Mouse (Mus musculus) neural tube, embryonic 12.5 days (tissue): ENCODE measurements around the gene Alms1. TPM values are rescaled to one million over a fixed set of nuclear protein-coding genes. Genes with fewer than 3 reads are reported as not detected.

Experiments used
- microRNA-seq: library from miRNA; unstranded; fragments of <30 nt; microRNA quantifications from one replicate; pipeline ENCODE4, GENCODE M21; 2017
- polyA plus RNA-seq: library from polyadenylated mRNA; unstranded; fragments of >200 nt; fragmentation: Nextera tagmentation; extraction: Ambion mirVana; gene quantifications from 2 replicates; pipeline ENCODE4 v1.2.1, GENCODE M21; 2016

Alms1 gene
- polyA plus RNA-seq, 1 experiment from 2014 or later: 5.9 TPM

Small RNA genes lying within 50 kb of the gene (microRNA-seq; reads per million reads assigned to microRNA genes)
- gene Gm27317: not detected

Other genes with a start within 250 kb of the Alms1 start
- 9.0 and 9.4 TPM in 2 replicates for gene Rab11fip5, start 212.9 kb upstream of the Alms1 start, polyA plus RNA-seq
- not detected in 2 replicates for gene Noto, start 163.6 kb upstream of the Alms1 start, polyA plus RNA-seq
- 51.4 and 54.2 TPM in 2 replicates for gene Smyd5, start 155.5 kb upstream of the Alms1 start, polyA plus RNA-seq
- 585 and 590 TPM in 2 replicates for gene Cct7, start 136.0 kb upstream of the Alms1 start, polyA plus RNA-seq
- 29.0 and 31.9 TPM in 2 replicates for gene Pradc1, start 135.6 kb upstream of the Alms1 start, polyA plus RNA-seq
- 2.6 and 2.7 TPM in 2 replicates for gene Fbxo41, start 84.5 kb upstream of the Alms1 start, polyA plus RNA-seq
- gene Egr4, start 73.9 kb upstream of the Alms1 start, polyA plus RNA-seq: not detected in 2 replicates
- gene Nat8f7, start 125.7 kb downstream of the Alms1 start, polyA plus RNA-seq: not detected in 2 replicates
- 0.29 TPM in 1 of 2 replicates, not detected in the other for gene Nat8f3, start 178.2 kb downstream of the Alms1 start, polyA plus RNA-seq
- gene Nat8f6, start 233.4 kb downstream of the Alms1 start, polyA plus RNA-seq: not detected in 2 replicates
- not detected in 2 replicates for gene Nat8f5, start 233.4 kb downstream of the Alms1 start, polyA plus RNA-seq
- not detected in 2 replicates for gene Nat8, start 244.6 kb downstream of the Alms1 start, polyA plus RNA-seq